Mouse (Mus musculus) midbrain, embryonic 11.5 days (tissue): ENCODE measurements around the gene Hdgf. TPM values are rescaled to one million over a fixed set of nuclear protein-coding genes. Genes with fewer than 3 reads are reported as not detected.
A peak's percentile ranks its signal among the peaks of the same experiment; 100 is the strongest.
"Not testable (repeated sequence)": the region's sequence is repeated elsewhere in the genome, so short reads cannot be mapped to it uniquely, and the experiment has no call there.

Experiments
- ATAC-seq: fragments of 200-750 bp; cut with Nextera tagmentation; 2 replicates; pipeline ENCODE4 v1.8.0; 2017; ENCODE audit warnings: moderate TSS enrichment, moderate library complexity; ENCODE audit not compliant: low FRiP score
- DNase-seq: peaks from one replicate; pipeline ENCODE4 v3.0.0; 2015; ENCODE audit warnings: low spot score; ENCODE audit errors: missing footprints
- H3K27ac ChIP-seq: fragments of 300-500 bp; sonication (generic); 2 replicates; pipeline ENCODE4 v1.5.1; 2014; ENCODE audit warnings: low read depth, low read length
- H3K27me3 ChIP-seq: fragments of 300-500 bp; sonication (generic); 2 replicates; pipeline ENCODE4 v1.6.1; 2014; ENCODE audit warnings: mild to moderate bottlenecking, low read length, moderate library complexity, mixed read lengths; ENCODE audit not compliant: control insufficient read depth, insufficient read depth
- H3K36me3 ChIP-seq: fragments of 300-500 bp; sonication (generic); 2 replicates; pipeline ENCODE4 v1.6.1; 2014; ENCODE audit warnings: mild to moderate bottlenecking, low read length, moderate library complexity, mixed read lengths; ENCODE audit not compliant: control insufficient read depth, insufficient read depth
- H3K4me1 ChIP-seq: fragments of 300-500 bp; sonication (generic); 2 replicates; pipeline ENCODE4 v1.6.1; 2014; ENCODE audit warnings: low read length; ENCODE audit not compliant: control insufficient read depth, insufficient read depth
- H3K4me2 ChIP-seq: fragments of 300-500 bp; sonication (generic); 2 replicates; pipeline ENCODE4 v1.6.1; 2014; ENCODE audit warnings: mild to moderate bottlenecking, moderate library complexity
- H3K4me3 ChIP-seq: fragments of 300-500 bp; sonication (generic); 2 replicates; pipeline ENCODE4 v1.5.1; 2014; ENCODE audit warnings: low read depth, low read length
- H3K9ac ChIP-seq: fragments of 300-500 bp; sonication (generic); 2 replicates; pipeline ENCODE4 v1.6.1; 2014; ENCODE audit warnings: low read length
- H3K9me3 ChIP-seq: fragments of 300-500 bp; sonication (generic); 2 replicates; pipeline ENCODE4 v1.6.1; 2016; ENCODE audit warnings: low read length; ENCODE audit not compliant: control insufficient read depth
- WGBS: fragments of 180-500 bp; shearing (Covaris S2); extraction: QIAGEN DNeasy Blood & Tissue Kit; methylation state at CpG from one replicate; pipeline ENCODE4 v1.1.7; 2014; 5-methylcytosine and 5-hydroxymethylcytosine counted together
- polyA plus RNA-seq: library from polyadenylated mRNA; unstranded; fragments of >200 nt; fragmentation: Nextera tagmentation; extraction: Ambion mirVana; gene quantifications from 2 replicates; pipeline ENCODE4 v1.2.1, GENCODE M21; 2014

Gene Hdgf
- polyA plus RNA-seq, 1 experiment from 2014 or later = 268 TPM

DNA sequence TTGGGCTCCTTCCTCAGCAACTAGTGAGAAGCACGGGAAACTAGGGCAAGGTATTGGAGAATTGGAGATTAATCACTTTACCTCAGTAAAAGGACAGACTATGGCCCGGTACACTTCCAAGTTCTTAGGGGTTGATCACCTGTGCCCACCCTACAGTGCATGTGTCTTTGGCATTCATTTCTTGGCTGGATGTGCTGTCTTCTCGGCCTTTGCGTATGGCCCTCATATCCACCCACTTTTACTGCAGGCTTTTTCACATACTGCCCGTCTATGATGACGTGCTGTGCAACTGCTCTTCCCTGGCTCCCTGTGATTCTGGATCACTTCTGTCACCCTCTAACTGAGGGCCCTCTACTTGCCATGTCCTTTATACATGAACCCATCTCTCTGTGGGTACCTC is 19.7 kb upstream of the Hdgf start:
- no peak overlapping the region for H3K27ac ChIP-seq
- ATAC-seq (peak; percentile 1; the same call in 1 of the 2 replicates), DNase-seq (no peak)
- peaks cover 13% of the 10 kb centered on the region for H3K4me1 ChIP-seq
- no peaks in the 10 kb centered on the region for H3K27me3 ChIP-seq
- H3K9ac ChIP-seq = no peak overlapping the region
- no peaks in the 10 kb centered on the region for H3K9me3 ChIP-seq
- H3K4me3 ChIP-seq = no peak overlapping the region; the same call in 1 of the 2 replicates
- WGBS = 87% methylated on average over 6 of the region's 6 CpGs
- H3K4me2 ChIP-seq = no peak overlapping the region
- H3K36me3 ChIP-seq = no peaks in the 10 kb centered on the region

DNA sequence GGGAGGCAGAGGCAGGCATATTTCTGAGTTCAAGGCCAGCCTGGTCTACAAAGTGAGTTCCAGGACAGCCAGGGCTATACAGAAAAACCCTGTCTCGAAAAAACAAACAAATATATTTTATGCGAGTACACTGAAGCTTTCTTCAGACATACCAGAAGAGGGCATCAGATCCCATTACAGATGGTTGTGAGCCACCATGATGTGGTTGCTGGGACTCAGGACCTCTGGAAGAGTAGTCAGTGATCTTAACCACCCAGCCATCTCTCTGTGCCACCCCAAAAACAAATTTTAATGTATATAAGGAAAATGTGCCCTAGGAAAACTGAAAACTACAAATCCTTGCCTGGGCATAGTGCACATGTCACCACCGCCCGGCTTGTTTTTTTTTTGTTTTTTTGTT is 18.7 kb upstream of the Hdgf start:
- H3K27ac ChIP-seq, H3K27me3 ChIP-seq, DNase-seq, H3K4me3 ChIP-seq, H3K9me3 ChIP-seq, H3K4me2 ChIP-seq, ATAC-seq, H3K9ac ChIP-seq, H3K36me3 ChIP-seq: not testable (repeated sequence)
- 80% methylated on average over 4 of the region's 4 CpGs for WGBS
- peaks cover 13% of the 10 kb centered on the region for H3K4me1 ChIP-seq

DNA sequence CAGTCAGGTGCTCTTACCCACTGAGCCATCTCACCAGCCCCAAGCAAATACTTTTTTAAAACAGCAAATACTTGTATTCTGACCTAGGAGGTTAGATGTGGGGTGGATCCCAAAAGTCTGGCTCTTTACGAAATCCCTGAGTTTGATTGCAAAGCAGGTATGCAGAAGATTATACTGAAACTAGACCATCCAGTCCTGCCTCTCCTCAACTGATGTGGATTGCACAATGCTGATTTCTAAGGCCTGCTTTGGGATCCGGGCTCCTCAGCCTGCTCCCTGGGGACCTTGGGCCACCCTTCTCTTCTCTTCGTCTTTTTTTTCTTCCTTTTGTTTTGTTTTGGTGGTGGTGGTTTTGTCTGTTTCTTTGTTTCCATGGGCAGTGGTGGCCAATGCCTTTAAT is 14.6 kb upstream of the Hdgf start:
- Histone ChIP-seq H3K9ac (no peak overlapping the region), H3K27ac (no peak overlapping the region), H3K9me3 (no peaks in the 10 kb centered on the region), H3K27me3 (no peaks in the 10 kb centered on the region), H3K4me2 (no peak overlapping the region), H3K4me3 (no peak overlapping the region), H3K4me1 (no peaks in the 10 kb centered on the region), H3K36me3 (no peaks in the 10 kb centered on the region)
- DNase-seq (no peak), ATAC-seq (no peak)
- WGBS = 44% methylated on average over 3 of the region's 3 CpGs

DNA sequence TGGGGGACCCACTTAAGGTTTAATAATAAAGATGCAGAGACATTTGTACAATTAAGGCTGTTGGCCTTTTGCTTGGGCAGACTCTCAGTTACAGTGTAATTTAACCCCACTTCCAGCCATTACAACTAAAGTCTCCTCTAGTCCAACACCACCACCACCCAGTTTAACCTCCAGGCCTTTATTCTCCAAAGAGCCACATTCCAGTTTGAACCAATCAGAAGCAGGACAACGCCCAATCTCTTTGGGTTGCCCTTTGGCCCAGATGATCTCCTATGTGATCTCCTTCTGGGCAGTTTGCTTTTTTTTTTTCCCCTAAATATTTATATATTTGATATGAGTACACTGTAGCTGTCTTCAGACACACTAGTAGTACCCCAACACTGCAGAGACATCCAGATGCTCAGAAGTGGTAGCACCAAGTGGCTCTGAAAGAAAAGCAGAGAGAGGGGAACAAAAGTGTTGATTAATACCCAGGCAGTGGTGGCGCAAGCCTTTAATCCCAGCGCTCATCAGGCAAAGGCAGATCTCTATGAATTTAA is 12.7 kb upstream of the Hdgf start:
- ATAC-seq = no peak
- WGBS = 65% methylated on average over 3 of the region's 3 CpGs

DNA sequence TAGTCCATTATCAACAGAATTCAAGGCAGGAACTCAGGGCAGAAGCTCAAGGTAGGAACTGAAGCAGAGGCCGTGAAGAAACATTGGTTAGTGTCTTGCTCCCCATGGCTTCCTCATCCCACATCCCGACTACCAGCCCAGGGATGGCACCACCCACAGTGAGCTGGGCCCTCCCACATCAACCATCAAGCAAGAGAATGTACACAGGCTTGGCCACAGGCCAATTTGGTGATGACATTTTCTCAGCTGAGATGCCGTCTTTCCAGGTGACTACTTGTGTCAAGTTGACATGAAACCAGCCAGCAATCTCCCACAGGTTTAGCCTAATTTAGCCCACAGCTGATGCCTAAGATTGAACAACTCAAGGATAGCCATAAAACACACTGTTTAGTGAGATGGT is 6.9 kb upstream of the Hdgf start:
- DNase-seq (peak; percentile 62), ATAC-seq (no peak)
- WGBS = 72% methylated on average over 3 of the region's 3 CpGs

More for the DNA sequence above, 12.7 kb upstream of the Hdgf start:
- Histone ChIP-seq H3K36me3 (no peaks in the 10 kb centered on the region), H3K4me3 (no peak overlapping the region), H3K9ac (no peak overlapping the region), H3K27ac (no peak overlapping the region), H3K27me3 (no peaks in the 10 kb centered on the region), H3K9me3 (no peaks in the 10 kb centered on the region), H3K4me1 (no peaks in the 10 kb centered on the region), H3K4me2 (no peak overlapping the region)
- peak; percentile 57 for DNase-seq

DNA sequence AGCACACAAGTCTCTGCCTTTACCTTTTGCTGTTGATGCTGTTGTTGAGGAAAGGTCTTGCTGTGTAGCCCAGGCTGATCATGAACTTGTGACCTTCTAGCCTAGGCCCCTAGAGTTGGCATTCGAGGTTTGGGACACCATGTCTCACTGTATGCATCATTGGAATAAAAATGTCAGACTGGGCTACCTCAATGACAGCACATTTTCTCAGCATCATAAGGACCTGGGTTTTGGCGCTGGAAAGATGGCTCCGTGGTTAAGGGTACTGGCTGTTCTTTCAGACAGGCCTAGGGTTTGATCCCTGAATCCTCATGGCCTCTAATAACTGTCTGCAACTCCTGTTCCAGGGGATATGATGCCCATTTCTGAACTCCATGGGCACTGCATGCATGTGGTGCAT is 6.3 kb upstream of the Hdgf start:
- Histone ChIP-seq H3K36me3 (no peaks in the 10 kb centered on the region), H3K27me3 (no peaks in the 10 kb centered on the region), H3K9me3 (no peaks in the 10 kb centered on the region), H3K4me2 (no peak overlapping the region), H3K9ac (no peak overlapping the region), H3K27ac (no peak overlapping the region), H3K4me3 (no peak overlapping the region), H3K4me1 (no peaks in the 10 kb centered on the region)
- DNase-seq (peak; percentile 60), ATAC-seq (no peak)
- 75% methylated on average over 3 of the region's 3 CpGs for WGBS

More for the DNA sequence above, 6.9 kb upstream of the Hdgf start:
- Histone ChIP-seq H3K27ac (no peak overlapping the region), H3K4me1 (no peaks in the 10 kb centered on the region), H3K27me3 (no peaks in the 10 kb centered on the region), H3K9me3 (no peaks in the 10 kb centered on the region), H3K36me3 (no peaks in the 10 kb centered on the region), H3K4me3 (no peak overlapping the region), H3K4me2 (no peak overlapping the region), H3K9ac (no peak overlapping the region)

DNA sequence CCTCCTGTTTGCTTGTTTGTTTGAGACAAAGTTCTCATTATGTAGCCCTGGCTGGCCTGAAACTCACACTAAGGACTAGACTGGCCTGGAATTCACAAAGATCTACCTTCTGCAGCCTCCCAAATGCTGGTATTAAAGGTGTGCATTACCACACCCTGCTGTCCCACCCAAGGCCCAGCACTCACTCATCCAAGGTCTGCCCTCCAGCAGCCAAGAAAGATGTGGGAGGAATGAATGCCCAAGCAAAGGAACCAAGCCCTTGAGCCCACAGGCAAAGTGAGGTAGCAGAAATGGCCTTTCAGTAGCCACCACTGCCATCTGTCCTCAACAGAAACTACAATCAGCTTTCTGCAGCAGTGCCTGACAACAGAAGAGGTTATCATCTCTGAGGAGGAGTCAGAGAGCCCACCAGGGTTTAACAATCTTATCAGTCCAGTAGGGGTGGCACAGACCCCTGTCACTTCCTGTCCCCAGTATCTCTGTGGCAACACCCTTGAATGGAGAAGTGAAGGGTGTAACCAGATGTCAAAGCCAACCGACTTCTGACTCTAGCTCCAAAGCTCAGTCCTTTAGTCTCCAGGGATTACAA is 5.0 kb upstream of the Hdgf start:
- no peak for ATAC-seq
- Histone ChIP-seq H3K9me3 (no peaks in the 10 kb centered on the region), H3K4me2 (no peak overlapping the region), H3K27ac (no peak overlapping the region), H3K9ac (no peak overlapping the region), H3K4me1 (no peaks in the 10 kb centered on the region; the same call in 1 of the 2 replicates), H3K27me3 (no peaks in the 10 kb centered on the region), H3K36me3 (no peaks in the 10 kb centered on the region), H3K4me3 (no peak overlapping the region)
- 60% methylated on average over 1 of the region's 1 CpGs for WGBS
- DNase-seq = peak; percentile 41

DNA sequence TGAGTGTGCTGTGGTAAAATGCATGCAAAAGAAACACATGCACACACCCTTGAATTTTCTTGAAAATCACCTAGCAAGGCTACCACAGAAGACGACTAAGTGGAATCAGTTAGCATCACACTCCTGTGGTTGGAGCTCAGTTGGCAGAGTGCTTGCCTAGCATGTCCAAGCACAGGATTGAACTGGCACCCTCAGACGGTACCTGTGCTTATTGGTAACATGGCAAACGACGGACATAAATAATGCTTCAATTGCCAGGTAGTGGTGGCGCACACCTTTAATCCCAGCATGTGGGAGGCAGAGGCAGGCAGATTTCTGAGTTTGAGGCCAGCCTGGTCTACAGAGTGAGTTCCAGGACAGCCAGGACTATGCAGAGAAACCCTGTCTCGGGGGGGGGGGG is 4.2 kb upstream of the Hdgf start:
- not testable (repeated sequence) for H3K9ac ChIP-seq, H3K36me3 ChIP-seq, H3K27ac ChIP-seq, H3K9me3 ChIP-seq, ATAC-seq, DNase-seq, H3K4me3 ChIP-seq, H3K27me3 ChIP-seq, H3K4me2 ChIP-seq, H3K4me1 ChIP-seq
- 93% methylated on average over 5 of the region's 6 CpGs for WGBS

DNA sequence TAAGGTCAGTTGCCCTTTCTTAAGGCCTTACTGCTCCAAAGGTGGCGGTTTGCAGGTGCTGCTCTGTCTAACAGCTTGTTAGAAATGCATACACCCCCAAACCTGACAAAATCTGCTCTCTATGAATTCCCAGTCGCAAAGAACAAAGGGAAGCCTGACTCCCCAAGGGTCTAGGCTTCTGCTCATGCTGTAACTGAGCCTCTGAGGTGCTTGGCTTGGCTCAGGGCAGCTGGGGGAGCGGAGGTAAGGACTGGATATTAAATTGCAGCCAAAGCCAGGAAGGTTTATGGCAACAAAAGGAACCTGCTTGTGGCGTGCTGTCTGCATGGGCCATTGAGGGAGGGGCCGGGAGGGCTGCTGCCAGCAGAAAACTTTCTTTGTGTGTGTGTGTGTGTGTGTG is 2.3 kb upstream of the Hdgf start:
- ATAC-seq = no peak
- peak; percentile 67 for DNase-seq
- WGBS = 54% methylated on average over 5 of the region's 5 CpGs
- H3K36me3 ChIP-seq = no peaks in the 10 kb centered on the region
- H3K27me3 ChIP-seq = no peaks in the 10 kb centered on the region
- peaks cover 16% of the 10 kb centered on the region for H3K4me1 ChIP-seq
- no peak overlapping the region for H3K9ac ChIP-seq
- H3K4me3 ChIP-seq = no peak overlapping the region
- no peak overlapping the region for H3K4me2 ChIP-seq
- H3K9me3 ChIP-seq = no peaks in the 10 kb centered on the region
- no peak overlapping the region for H3K27ac ChIP-seq
